Mouse (Mus musculus) embryo, embryonic 11 days (tissue): ENCODE results near the gene Stk26.

Source experiments
- DNase-seq: peaks from one replicate; pipeline ENCODE4 v3.0.0-alpha.2; 2015

The Stk26 gene

DNA sequence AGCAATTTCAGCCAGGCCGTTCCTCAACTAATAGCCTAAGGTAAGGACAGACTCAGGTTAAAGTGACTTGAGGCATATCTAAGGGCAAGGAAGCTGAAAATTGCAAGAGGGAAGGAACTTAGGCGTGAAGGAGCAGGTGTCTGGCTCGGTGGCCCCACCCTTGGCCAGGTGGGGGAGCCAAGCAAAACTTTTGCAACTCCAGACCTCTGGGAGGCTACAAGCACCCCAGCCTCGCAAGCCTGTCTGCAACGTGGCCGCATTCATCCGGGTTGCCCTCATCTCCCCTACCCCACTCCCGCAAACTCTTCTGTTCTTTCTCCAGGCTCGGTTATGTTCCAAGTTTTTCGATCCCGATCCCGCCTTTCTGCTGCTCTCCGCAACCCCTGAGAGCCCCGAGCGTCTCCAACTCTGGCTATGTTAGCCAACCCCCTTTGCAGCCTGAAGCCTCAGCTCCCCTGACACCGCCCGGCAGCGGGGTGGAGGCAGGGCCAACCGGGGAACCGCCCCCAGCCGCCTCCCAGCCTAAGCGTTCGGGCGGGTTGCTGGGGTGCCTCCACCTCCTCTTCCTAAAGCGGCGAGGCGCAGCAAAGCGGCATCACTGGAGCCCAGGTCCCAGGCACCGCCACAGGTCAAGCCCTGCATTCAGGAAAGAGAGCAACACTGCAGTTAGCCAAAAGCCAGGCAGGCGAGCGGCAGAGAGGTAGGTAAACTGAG, at the start of gene Stk26:
Gene Stk26 (plus strand): TSS at position 201 of the 714 bp plus-strand sequence.
- DNase-seq, result peak; percentile 73

DNA sequence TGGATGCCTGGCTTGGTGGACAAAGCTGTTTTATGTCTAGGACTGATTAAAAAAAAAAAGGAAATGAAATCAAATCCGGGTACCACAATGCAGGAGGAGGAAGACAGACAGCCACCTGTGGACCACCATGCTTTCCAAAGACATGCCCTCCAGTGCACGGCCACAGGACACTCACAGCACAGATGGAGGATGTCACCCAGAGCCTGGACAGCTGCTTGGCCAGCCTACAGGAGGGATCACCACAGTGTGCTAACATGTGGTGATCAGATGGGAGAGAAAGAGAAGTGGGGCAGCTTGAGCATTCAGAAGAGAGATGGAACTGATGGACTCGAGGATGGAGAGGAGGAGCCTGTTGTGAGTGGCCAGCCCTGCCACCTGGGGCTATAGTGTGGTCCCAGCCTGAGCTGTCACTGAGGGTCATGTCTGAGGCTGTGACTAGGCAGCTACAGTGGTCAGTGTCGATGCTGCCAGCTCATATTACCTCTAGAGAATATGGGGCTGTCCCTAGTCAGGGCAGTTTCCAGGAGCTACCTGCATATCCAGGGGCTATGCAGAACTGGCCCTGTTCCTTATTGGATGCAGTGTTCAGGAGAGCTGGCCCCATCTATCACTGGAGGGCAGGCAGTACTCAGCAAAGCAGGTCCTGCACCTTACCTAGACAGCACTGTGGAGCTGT, 47.7 kb upstream of the Stk26 start:
- DNase-seq, result peak; percentile 4

DNA sequence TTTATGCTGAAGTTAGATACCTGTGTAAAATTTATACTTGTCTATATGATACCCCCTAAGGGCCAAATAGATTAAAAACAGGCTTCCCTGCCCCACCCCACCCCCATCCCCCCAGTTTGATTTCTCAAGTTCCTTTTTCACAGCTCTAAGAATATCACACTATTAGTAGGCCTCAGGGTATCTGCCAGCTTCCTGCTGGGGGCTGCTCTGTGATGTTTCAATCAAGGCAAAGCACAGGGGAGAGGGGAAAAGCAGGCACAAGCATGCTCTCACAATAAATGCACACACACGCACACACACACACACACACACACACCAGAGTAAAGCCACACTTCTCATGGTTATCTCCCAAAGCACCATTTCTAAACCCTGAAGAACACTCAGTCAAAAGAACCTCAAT, 43.0 kb upstream of the Stk26 start:
- DNase-seq, result no peak

DNA sequence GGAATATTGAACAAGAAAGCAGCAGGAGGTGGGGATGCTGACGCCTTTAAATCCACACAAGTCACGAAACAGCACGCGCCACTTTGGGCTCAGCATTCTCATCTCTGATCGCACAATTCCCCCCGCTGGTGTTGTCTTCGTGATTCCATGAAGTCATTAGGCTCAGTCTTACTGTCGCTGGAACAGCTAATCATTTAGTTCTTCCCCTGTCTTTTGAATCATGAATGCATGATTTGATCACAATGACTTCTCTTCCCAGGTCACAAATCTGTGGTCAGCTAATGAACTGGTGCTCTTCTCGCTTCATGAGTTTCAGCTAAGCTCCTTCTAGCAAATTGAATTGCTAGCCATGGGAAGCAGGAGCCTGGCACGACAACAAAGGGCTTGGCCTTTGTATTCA, 42.3 kb upstream of the Stk26 start:
- DNase-seq, result peak; percentile 24

DNA sequence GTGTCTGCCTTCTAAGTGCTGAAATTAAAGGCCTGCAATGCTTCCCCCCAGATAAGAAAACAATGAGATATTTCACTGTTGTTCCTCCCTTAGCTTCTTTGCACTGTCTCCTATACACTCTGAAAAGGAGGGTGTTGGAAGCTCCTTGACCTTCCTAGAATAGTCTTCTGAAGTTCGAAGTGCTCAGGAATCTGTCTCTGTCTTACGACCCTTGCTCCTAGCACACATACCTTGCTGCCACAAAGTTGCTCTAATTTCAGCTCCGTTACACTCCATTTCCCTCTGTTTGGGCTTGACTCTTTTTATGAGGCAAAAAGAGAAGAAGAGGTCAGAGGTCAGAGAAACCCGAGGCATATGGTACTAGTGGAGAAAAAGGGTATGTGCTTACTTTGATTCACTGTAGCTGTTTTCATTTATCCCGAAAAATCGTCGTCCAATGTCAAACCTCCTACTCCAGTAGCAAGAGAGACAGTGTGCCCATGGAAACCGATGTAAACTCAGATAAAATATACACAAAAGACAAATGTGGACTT, 41.1 kb upstream of the Stk26 start:
- DNase-seq, result peak; percentile 51

DNA sequence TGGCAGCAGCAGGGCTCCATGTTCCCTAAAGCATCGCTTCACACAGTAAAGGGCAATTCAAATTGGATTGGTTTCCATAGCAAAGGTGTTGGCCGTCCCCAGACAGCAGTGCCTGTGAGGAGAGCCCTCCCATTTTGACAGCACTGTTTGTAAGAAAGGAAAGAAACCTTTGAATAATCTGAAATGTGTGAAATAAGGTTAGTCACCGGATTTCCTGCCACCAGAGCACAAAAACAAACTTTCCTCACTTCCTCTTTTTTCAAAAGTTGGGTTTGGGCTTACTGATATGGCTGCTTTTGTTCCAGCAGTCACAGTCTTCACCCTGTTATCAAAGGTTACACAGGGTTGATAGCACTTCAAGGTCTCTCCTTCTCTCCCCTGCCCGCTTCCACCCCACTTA, 35.2 kb upstream of the Stk26 start:
- DNase-seq, result no peak

DNA sequence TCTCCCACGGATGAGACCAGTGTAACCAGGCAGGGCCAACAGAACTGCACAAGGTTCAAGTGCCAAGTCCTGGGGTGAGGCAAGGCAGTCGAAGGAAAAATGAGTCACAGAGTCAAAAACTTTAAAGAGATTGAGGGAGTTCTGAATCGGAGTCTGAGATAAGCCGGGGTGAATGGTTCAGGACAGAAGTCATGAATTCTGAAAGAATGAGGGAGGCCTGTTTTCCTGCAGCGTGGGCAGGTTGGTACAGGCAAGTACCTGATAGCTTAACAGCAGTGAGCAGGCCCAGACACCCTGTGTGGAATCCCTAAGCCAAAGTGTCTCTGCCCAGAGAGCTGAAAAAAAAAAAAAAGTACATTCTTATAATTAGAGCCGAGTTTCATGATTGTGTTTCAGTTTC, 17.0 kb upstream of the Stk26 start:
- peak; percentile 2 for DNase-seq

DNA sequence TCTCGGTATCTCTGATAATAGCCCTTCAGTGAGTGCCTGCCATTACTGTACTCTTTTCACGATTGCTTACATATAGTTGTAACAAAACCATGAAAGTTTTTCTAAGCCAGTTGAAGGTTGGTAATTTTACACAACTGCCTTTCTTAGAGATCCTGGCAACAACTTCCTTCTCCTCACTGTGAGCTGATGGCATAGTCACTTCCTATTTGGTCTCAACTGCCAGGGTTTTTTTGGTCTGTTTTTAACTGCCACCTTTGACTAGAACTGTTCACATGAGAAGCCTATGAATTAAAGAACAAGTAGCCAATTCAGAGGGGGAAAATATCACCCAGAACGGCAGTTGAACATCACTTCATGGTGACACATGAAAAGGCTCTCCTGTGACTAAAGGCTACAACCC, 5.3 kb upstream of the Stk26 start:
- DNase-seq, result no peak

DNA sequence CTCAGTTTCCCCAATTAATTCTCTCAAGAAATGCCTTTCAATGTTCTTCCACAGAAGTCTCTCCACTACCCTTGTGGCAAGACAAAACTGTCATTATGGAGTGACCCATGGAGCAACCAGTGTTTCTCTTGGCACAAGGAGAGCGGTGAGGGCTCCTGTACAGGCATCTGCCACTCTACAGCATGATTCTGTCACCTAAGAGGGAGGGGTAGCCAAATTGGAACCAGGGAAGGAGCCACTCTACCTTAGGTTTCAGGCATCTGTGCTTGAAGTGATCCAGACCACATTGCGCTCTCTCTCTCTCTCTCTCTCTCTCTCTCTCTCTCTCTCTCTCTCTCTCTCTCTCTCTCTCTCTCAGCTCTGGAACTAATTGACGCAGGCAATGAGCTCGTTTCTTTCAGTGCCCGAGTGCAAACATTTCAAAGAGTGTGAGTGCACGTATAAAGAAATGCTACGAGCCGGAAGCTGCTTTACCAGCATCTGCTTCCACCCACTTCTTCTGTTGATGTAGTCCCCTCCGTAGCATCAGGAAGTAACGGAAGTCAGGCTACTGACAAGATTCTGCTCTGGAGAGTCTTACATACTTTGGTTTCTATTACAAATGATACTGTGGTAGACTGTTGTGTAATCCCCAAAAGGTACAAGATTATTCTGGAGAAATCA, 4.7 kb upstream of the Stk26 start:
- no peak for DNase-seq

DNA sequence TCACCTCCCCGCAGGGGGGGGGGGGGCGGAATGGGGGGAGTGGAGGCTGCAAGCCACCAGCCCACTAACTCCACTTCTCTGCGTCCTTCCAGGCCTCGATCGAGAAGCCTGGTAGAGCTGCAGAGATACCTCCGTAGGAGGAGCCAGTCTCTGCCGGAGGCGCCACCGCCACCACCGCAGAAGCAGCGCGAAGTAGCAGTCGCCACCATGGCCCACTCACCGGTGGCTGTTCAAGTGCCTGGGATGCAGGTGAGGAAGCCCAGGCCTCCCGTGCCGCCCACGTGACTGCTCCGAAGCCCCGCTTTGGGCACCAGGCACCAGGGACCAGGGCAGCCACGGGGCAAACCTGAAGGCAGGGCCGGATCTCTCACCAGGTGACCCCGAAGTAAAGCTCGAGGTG, 740 bp downstream of the Stk26 start:
- DNase-seq, result no peak

DNA sequence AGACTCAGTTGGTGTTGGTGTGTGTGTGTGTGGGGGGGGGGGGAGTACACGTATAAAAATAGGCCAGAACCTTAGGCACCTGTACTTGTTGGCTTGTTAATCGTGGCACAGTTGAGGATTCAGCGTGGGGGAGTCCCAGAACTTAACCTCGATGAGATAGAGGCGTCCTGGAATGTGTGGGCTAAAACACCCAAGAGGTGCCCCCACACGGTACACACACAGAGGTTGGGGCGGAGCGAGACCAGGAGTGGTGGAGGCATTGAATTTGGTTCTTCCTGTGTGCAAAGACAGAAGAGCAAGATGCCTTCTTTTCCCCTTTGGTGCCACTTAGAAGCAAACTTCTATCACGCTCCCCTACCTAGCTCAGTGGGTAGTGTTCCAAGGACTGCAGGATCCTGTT, 1.2 kb downstream of the Stk26 start:
- DNase-seq, result no peak

DNA sequence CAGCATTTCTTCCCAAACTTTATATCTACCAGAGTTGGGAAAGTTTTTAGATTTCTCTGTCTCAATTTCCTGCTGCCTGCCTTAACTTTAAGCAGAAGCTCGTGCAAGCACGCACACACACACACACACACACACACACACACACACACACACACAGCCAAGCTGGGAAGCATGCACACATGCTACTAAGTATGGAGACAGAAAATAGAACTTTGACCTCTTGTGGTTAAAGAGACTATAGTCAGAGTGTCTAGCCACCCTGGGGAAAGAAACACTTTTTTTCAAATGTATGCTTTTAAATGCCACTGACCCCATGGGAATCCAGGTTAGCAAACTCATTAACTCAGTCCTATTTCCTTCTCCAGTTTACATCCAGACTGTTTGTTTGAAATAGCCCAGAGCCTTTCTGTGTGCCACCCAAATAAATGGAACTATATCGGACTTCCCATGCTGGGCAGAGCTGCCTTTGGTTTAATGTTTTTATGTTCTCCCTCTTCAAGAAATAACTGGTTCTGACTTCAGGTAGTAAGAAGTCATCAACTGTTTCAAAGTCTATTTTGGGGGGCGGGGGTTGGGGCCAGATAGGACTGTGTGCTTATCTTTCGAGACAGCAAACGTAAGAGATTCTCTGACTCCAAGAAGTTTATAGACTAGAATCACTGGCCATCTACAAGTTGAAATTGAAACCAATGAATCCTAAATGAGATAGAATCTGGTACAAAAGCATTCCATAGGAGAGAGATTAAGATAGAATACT, 9.8 kb downstream of the Stk26 start:
- no peak for DNase-seq

DNA sequence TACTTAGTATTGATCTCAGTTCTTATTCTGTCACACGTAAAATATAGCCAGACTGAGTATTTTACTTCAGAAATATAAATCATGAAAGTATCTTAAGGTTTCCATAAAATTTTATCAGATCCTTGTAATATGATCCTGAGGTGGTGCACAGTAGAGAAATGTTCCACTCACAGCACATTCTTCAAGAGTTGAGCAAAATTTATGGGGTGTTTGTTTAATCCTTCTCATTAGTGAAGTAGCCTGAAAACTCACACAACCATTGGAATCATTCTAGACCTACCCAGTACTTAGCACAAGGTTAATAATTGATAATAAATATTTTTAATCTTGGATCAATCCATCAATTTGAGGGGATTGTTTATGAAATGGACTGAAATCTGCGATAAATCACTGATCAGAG, 22.9 kb downstream of the Stk26 start:
- DNase-seq, result peak; percentile 14

DNA sequence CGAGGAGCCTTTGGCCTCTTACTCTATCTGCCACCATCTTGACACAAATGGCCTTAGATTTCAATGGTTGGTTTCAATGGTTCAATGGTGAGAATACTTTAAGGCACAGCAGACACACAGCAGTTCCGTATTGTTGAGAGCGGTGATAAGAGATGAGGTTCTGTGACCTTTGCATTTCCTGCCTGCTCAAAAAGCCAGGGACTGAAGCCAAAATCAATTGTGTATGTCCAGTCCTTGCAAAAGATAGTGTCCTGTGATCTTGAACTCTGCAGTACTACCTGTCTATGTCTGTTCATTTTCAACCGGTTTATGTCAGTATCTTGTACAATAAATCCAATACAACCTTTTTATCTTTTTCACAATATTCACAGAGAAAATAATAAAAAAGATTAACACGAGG, 23.9 kb downstream of the Stk26 start:
- DNase-seq, result no peak

DNA sequence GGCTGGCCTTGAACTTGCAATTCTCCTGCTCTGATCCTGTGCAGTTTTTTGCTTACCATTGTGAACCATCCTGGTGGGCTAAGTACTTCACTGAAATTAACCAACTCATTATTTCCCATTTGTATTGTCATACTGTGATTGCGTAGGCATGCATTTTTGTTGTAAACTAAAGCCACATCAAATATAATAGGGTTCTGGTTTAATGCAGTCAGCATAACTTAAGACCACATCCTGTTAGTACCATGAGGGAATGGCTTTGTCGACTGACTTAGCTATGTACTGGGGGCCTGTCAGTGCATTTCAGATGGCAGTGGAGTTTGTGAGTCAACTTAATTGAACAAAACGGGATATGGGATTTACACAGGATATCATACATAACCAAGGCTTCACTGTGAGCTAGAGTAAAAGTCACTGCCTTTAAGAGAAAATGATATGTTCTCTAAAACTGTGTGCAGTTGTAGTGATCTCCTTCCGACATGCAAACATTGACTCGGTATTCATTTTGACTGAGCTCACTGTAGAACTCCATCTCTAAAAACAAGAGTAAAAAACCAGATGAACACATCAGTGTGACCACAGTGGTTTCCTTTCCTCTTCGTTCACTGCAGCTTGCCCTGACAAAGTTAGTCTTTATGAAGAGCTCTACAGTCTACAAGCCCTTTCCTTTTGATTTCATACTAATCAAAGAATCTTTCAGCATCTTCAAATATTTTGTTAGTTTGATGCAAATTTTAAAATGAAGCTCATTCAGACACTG, 33.6 kb downstream of the Stk26 start:
- DNase-seq, result no peak

DNA sequence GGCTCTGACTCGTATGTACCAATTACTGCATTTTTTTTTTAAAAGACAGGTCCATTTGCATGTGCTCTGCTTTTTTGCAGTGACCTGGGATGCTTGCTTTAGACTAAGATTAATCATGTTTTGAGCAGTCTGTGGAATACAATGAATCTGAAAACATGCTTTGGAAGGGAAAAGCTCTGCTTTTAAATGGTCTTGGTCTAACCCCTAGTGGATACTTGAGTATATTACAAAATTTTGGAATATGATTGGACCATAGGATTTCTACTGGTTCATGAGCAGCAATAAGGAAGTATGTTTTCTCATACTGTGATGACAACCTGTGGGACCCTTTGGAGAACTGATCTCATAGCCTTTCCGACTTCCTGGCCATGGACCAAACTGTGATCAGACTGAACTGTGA, 47.2 kb downstream of the Stk26 start:
- DNase-seq, result peak; percentile 1

DNA sequence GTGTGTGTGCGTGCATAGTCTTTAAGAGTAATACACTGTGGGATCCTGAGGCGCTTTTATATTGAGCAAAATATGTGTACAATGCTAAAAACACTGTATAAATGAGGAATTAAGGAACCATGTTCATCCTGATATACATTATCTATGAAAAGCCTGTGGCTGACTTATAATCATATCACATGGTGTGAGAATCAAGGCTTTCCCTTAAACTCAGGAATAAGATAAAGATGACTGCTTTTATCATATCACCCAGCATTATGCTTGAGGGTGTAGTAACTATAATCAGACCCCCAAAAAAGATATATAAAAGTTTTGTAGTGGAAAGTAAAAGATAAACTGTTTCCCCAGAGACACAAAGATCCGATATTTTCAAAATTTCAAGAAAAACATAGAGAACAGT, 62.6 kb downstream of the Stk26 start:
- DNase-seq, result no peak

DNA sequence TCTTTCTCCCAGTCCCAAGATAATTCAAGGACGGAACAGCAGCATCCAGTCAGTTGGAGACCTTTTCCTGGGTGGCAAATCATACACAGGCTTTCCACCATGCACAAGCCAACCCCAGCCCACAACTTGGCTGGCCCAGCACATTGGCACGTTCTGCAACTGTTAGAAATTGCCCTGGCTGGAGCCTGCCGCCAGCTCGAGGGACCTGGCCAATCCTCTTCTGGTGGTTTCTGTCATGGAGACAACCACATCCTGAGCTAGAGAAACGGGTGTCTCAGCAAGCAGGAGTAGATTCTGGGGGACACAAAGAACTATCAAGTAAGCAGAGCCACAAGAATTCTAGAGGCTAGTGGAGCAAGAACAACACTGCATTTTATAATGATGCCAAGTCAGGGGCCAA, 69.1 kb downstream of the Stk26 start:
- no peak for DNase-seq

DNA sequence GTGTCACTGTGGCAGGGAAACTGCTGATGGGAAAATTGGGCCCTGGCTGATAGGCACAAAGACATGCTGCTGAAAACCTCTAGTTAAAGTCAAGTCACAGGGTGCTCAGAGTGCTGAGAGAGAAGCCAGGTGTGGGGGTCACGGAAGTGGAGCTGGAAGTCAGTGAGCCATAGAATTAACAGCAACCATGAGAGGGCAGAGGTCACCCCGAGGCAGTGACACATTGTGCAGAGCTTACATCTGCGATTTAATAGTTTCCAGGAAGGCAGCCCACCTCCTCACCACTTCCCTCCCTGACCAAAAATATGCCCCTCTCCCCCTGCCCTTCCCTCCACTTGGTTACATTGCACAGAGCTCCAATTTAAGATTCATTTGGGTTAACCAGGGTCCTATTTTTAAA, 76.5 kb downstream of the Stk26 start:
- DNase-seq, result peak; percentile 39

DNA sequence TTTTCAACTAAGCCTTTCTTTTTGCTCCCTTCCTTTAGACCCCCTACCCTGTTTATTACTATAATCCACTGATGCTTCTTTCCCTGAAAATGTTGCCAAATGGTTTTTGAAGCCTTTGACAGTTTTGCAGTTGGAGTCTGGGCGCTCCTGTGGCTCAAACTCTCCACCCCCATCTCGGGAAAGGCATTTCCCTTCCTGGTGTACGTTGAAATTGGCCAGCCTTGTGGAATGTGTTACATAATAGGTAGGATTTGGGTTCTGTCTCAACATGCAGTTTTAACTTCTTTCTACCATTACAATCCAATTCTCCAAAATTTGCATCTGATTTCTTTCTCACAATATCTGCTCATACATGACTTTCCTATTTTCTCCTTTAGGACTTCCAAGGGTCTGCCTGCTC, 77.9 kb downstream of the Stk26 start:
- DNase-seq, result peak; percentile 6

DNA sequence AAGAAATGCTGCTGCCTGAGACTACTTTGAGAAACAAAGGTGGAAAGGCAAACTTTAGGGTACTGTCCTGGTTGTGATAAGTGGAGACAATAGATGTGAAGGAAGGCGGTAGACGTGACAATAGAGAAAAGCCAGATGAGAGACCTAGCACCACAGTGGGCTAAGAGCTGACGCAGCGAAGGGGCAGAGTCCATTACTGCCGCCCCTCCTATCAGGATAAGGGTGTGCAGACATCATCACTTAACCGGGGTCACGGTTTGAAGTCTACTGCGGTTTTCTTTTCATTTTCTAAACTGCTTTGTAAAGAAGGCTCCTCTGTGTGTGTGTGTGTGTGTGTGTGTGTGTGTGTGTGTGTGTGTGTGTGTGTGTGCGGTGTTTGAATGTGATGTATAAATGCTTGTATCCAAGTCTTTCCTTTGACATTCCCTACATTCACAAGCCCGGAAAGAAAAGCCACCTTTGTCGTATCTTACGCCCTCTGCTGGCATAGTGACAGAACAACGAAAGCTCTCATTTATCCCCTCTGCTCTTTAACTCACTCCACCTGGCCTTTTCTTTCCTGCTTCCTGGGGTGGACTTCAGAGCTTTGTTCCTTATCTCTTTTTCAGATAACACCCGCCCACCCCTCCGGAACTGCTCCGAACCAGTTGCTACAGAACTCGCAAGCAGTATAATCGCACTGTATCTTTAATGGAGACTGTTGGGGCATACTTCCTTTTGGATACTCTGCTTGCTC, 84.0 kb downstream of the Stk26 start:
- DNase-seq, result peak; percentile 54
